Mouse (Mus musculus): Measurements from ENCODE around the gene Ikzf2.

DNA sequence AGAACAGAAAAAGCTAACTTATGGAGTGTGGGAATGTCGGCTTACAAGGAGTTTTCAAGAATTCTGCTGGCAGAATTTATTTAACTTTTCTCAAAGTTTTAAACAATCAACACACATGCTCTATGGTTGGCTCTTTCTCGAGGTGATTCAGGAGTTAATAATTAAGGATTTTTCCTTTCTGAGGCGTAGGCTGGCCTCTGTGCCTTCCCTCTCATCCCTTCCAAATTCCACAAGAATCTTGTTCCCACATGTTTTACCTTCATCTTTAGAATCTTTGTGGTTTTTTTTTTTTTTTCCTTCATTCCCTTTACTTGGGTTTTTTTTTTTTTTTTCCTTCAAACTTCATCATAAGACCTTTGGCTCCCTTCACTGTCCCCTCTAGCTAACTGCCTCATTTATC lies 178.8 kb downstream of the Ikzf2 start:
- TF ChIP-seq POLR2A (IDR thresholded peaks at IDR 0.05; ENCODE audit: insufficient read depth, low read length), result no peak
- TF ChIP-seq CTCF (IDR thresholded peaks at IDR 0.05; ENCODE audit: low read depth, low read length), result no peak

All from ES-Bruce4 (cell line).